Mouse (Mus musculus): Measurements from ENCODE around the gene Gm17482.

DNA sequence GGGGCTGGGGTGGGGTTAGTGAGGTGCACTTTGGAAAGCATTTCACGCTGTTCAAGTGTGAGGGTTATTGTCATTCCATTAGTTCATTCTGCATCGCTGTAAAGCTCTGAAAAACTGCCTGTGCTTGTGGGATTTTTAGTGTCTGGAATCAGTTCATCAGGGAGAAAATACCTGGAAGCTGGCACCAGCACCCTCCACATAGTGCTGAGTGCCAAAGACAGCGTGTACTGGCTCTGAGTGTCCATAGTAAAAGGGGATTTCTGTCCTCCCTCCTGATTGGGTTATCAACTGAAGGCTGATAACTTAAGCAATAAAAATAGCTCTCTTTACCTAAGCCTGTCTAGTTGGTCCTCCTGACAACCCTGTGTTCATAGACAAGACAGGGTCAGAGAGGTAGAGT, 33.4 kb downstream of the Gm17482 start:
- TF ChIP-seq CTCF (IDR thresholded peaks at IDR 0.05; ENCODE audit: low read depth) = no peak
- no peak for TF ChIP-seq EP300 (optimal IDR thresholded peaks at IDR 0.05)

Measured in stomach, postnatal 0 days (tissue).